Mouse (Mus musculus) ES-Bruce4 (cell line): Measurements from ENCODE around the gene Dbp. TPM values are rescaled to one million over a fixed set of nuclear protein-coding genes. Genes with fewer than 3 reads are reported as not detected.

Experiments
- H3K27ac ChIP-seq: 2 replicates; pipeline ENCODE4 v1.5.1; 2012; ENCODE audit warnings: low read length, inconsistent platforms; ENCODE audit not compliant: insufficient read depth
- H3K27me3 ChIP-seq: 2 replicates; pipeline ENCODE4 v1.6.1; 2012; ENCODE audit warnings: mild to moderate bottlenecking, low read length, inconsistent platforms; ENCODE audit not compliant: control insufficient read depth, poor library complexity, insufficient read depth, severe bottlenecking
- H3K36me3 ChIP-seq: 2 replicates; pipeline ENCODE4 v1.6.1; 2012; ENCODE audit warnings: inconsistent platforms, mild to moderate bottlenecking, low read length, moderate library complexity; ENCODE audit not compliant: control insufficient read depth, poor library complexity, insufficient read depth, severe bottlenecking
- H3K4me1 ChIP-seq: one replicate; pipeline ENCODE4 v1.8.1; 2011; ENCODE audit warnings: low read length; ENCODE audit not compliant: control insufficient read depth, insufficient read depth
- H3K4me3 ChIP-seq: 2 replicates; pipeline ENCODE4 v1.5.1; 2011; ENCODE audit warnings: low read depth, mild to moderate bottlenecking, low read length
- H3K9ac ChIP-seq: 2 replicates; pipeline ENCODE4 v1.6.1; 2012; ENCODE audit warnings: low read depth, mild to moderate bottlenecking, inconsistent platforms; ENCODE audit not compliant: poor library complexity, severe bottlenecking
- H3K9me3 ChIP-seq: replicated peaks from 2 replicates; pipeline ENCODE4 v1.6.1; 2012; ENCODE audit warnings: mild to moderate bottlenecking, low read length, inconsistent platforms; ENCODE audit not compliant: control insufficient read depth, poor library complexity, insufficient read depth, severe bottlenecking
- CTCF ChIP-seq: IDR thresholded peaks from one replicate; pipeline ENCODE4 v1.8.1; 2011; ENCODE audit warnings: low read depth, low read length
- EP300 ChIP-seq: IDR thresholded peaks from 2 replicates; pipeline ENCODE4 v1.6.1; 2011; ENCODE audit warnings: low read depth, low read length; ENCODE audit not compliant: insufficient read depth
- POLR2A ChIP-seq: IDR thresholded peaks from one replicate; pipeline ENCODE4 v1.8.1; 2011; ENCODE audit warnings: low read length; ENCODE audit not compliant: insufficient read depth
- polyA plus RNA-seq: library from polyadenylated mRNA; stranded (reverse); fragments of >200 nt; gene quantifications from 2 replicates; pipeline ENCODE4 v1.2.4, GENCODE M21; 2011; ENCODE audit warnings: low read depth; ENCODE audit not compliant: missing spikeins, insufficient read depth, insufficient read length

The Dbp gene
- polyA plus RNA-seq, 1 experiment = 6.9 TPM

- Histone ChIP-seq H3K36me3 (peaks cover 29% of the 10 kb centered on the region), H3K9ac (no peak overlapping the region), H3K27ac (no peak overlapping the region), H3K9me3 (no peaks in the 10 kb centered on the region), H3K4me1 (no peaks in the 10 kb centered on the region), H3K27me3 (no peaks in the 10 kb centered on the region), H3K4me3 (no peak overlapping the region)
- TF ChIP-seq CTCF (no peak), POLR2A (no peak), EP300 (no peak)
These were observed 18.9 kb downstream of the Dbp start for GRCm38 (mm10) chr7:45723781-45724180.

DNA sequence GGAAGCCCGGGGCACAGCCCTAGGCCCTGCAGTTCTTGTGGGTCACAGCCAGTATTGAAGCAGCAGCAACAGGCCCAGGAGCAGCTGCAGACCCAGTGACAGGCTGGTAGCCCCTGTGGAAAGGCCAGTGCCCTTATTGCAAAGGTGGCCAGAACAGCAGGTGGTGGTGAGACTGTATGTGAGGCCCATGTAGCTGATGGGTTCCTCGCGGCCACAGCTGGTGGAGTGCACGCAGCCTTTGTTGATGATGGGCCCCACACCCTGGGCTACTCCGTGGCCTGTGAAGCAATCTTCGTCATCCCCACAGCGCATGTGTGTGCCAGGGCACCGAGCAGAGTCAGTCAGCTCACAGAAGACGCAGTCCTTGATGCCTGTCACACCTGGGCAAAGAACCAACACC lies 20.3 kb downstream of the Dbp start:
- no peaks in the 10 kb centered on the region for H3K4me1 ChIP-seq
- H3K27ac ChIP-seq = no peak overlapping the region
- H3K4me3 ChIP-seq = no peak overlapping the region
- no peaks in the 10 kb centered on the region for H3K27me3 ChIP-seq
- no peaks in the 10 kb centered on the region for H3K9me3 ChIP-seq
- H3K9ac ChIP-seq = no peak overlapping the region
- TF ChIP-seq EP300 (no peak), POLR2A (no peak), CTCF (no peak)
- H3K36me3 ChIP-seq = peaks cover 16% of the 10 kb centered on the region; the same call in 1 of the 2 replicates

- H3K36me3 ChIP-seq = peaks cover 12% of the 10 kb centered on the region; the same call in 1 of the 2 replicates
- no peak within 1 kb of the TSS for H3K9ac ChIP-seq
These were observed 20.8 kb downstream of the Dbp start, which contains the start of gene Spaca4 for GRCm38 (mm10) chr7:45725713-45726112. Gene Spaca4, minus strand, starts transcription at chr7:45725813.

GRCm38 (mm10) chr7:45726419-45726818 lies 21.5 kb downstream of the Dbp start:
- H3K4me3 ChIP-seq = no peak overlapping the region
- H3K4me1 ChIP-seq = peaks cover 3% of the 10 kb centered on the region
- no peak overlapping the region for H3K27ac ChIP-seq
- H3K27me3 ChIP-seq = no peaks in the 10 kb centered on the region
- no peak for TF ChIP-seq CTCF
- TF ChIP-seq EP300 = no peak
- TF ChIP-seq POLR2A = no peak
- H3K9ac ChIP-seq = no peak overlapping the region
- no peaks in the 10 kb centered on the region for H3K9me3 ChIP-seq
- peaks cover 9% of the 10 kb centered on the region; the same call in 1 of the 2 replicates for H3K36me3 ChIP-seq

More at GRCm38 (mm10) chr7:45725713-45726112, 20.8 kb downstream of the Dbp start, which contains the start of gene Spaca4:
- no peaks in the 10 kb centered on the region for H3K27me3 ChIP-seq
- H3K4me1 ChIP-seq = peaks cover 3% of the 10 kb centered on the region
- no peaks in the 10 kb centered on the region for H3K9me3 ChIP-seq
- H3K4me3 ChIP-seq = no peak within 1 kb of the TSS
- TF ChIP-seq EP300 (no peak), POLR2A (no peak), CTCF (no peak)
- H3K27ac ChIP-seq = no peak within 1 kb of the TSS

DNA sequence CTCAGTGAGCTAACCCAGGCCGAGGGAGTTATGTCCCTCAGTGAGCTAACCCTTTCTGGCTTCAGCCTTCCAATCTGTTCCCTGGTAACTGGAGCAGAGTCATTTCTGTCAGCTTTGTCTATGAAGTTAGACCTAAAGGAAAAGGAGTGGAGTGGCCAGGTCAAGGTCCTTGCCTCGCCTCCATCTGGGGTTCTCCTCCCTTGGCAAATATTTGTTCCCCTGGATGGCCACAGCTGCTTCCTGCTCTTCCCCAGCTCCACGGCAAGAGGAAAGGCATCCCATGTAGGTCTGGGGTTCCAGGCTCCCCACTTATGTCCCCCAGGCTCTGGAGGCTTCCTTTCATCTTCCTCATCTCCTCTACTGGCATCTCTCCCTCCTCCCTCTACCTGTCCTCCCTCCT lies 22.7 kb downstream of the Dbp start:
- Histone ChIP-seq H3K9me3 (no peaks in the 10 kb centered on the region), H3K4me3 (no peak overlapping the region), H3K27ac (no peak overlapping the region), H3K36me3 (peaks cover 4% of the 10 kb centered on the region; the same call in 1 of the 2 replicates), H3K27me3 (no peaks in the 10 kb centered on the region), H3K4me1 (peaks cover 3% of the 10 kb centered on the region), H3K9ac (no peak overlapping the region)
- TF ChIP-seq CTCF = no peak
- TF ChIP-seq EP300 = no peak
- TF ChIP-seq POLR2A = no peak

DNA sequence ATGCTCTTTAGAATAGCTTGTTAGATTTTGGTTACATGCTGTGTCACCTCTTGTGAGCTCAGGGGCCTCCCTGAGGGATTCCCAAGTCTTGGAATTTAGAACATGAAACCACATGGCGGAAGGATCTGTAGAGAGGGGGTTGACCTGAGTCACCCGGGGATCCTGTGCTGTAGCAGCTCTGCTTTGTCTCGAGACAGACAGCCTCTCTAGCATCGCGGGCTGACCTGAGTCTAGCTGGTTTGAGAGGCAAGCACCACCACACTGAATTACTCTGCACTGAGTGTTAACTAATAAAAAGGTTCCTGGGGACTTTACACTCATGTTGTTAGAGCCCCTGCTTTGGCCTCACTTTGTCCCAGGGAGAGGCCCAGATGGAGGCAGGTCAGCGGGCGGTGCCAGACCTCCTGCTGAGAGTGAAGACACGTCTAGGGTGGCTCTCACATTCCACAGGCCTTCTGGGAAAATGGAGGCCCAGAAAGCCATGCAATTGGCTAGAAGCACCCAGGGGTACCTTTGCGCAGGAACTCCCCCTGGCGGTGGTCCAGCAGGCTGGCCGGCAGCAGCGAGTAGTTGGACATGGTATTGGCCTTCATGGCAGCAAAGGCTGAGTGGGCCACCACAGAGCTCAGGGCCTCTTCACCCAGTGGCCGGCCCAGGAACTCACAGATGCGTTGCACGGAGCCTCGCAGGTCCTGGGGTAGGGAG lies 26.0 kb downstream of the Dbp start:
- H3K9me3 ChIP-seq = no peaks in the 10 kb centered on the region
- no peak overlapping the region for H3K4me3 ChIP-seq
- no peak overlapping the region for H3K9ac ChIP-seq
- no peaks in the 10 kb centered on the region for H3K27me3 ChIP-seq
- TF ChIP-seq POLR2A = no peak
- peak; percentile 90 for TF ChIP-seq CTCF
- no peak for TF ChIP-seq EP300
- peaks cover 4% of the 10 kb centered on the region for H3K4me1 ChIP-seq
- H3K27ac ChIP-seq = no peak overlapping the region; the same call in 1 of the 2 replicates
- H3K36me3 ChIP-seq = no peaks in the 10 kb centered on the region; the same call in 1 of the 2 replicates
